Mouse (Mus musculus): ENCODE measurements at regions not wholly inside any gene's neighbourhood (a gene's known extent, or its start where the extent isn't known, plus 50 kb on each side); places are given as distances from the start of the nearest gene placed in this dataset.

GRCm38 (mm10) chrX:12447962-12448361, 139.6 kb upstream of the Atp6ap2 start:
- no peak overlapping the region for H3K27ac ChIP-seq
- no peak overlapping the region for H3K9ac ChIP-seq
- no peaks in the 10 kb centered on the region for H3K9me3 ChIP-seq
- no peak overlapping the region for H3K4me2 ChIP-seq (replicated peaks)
- H3K4me1 ChIP-seq: no peaks in the 10 kb centered on the region
- H3K27me3 ChIP-seq: no peaks in the 10 kb centered on the region
- no peaks in the 10 kb centered on the region for H3K36me3 ChIP-seq
- no peak for ATAC-seq (ENCODE audit: insufficient number of reproducible peaks, insufficient read depth, low FRiP score, low TSS enrichment)
- no peak overlapping the region for H3K4me3 ChIP-seq

- no peaks in the 10 kb centered on the region for H3K4me1 ChIP-seq
- H3K27ac ChIP-seq: no peak overlapping the region
- H3K36me3 ChIP-seq: no peaks in the 10 kb centered on the region
- H3K27me3 ChIP-seq: no peaks in the 10 kb centered on the region
- WGBS: 83% methylated on average over 3 of the region's 3 CpGs
- ATAC-seq (ENCODE audit: insufficient number of reproducible peaks, insufficient read depth, low FRiP score, low TSS enrichment): no peak
- no peaks in the 10 kb centered on the region for H3K9me3 ChIP-seq
- H3K4me2 ChIP-seq (replicated peaks): no peak overlapping the region
- no peak overlapping the region for H3K9ac ChIP-seq
- no peak overlapping the region for H3K4me3 ChIP-seq
Measured at GRCm38 (mm10) chrX:12449688-12450087, 137.9 kb upstream of the Atp6ap2 start.

- H3K4me3 ChIP-seq: no peak overlapping the region
- no peak for ATAC-seq (ENCODE audit: insufficient number of reproducible peaks, insufficient read depth, low FRiP score, low TSS enrichment)
- no peaks in the 10 kb centered on the region for H3K27me3 ChIP-seq
- no peak overlapping the region for H3K4me2 ChIP-seq (replicated peaks)
- H3K4me1 ChIP-seq: no peaks in the 10 kb centered on the region
- 87% methylated on average over 8 of the region's 8 CpGs for WGBS
- H3K9me3 ChIP-seq: no peaks in the 10 kb centered on the region
- H3K9ac ChIP-seq: no peak overlapping the region
- H3K36me3 ChIP-seq: no peaks in the 10 kb centered on the region
- no peak overlapping the region for H3K27ac ChIP-seq
Measured at GRCm38 (mm10) chrX:12452979-12453769, 134.4 kb upstream of the Atp6ap2 start.

GRCm38 (mm10) chrX:12461657-12462056, 125.9 kb upstream of the Atp6ap2 start:
- 95% methylated on average over 2 of the region's 2 CpGs for WGBS
- Histone ChIP-seq H3K4me3 (no peak overlapping the region), H3K4me1 (peaks cover 4% of the 10 kb centered on the region; the same call in 1 of the 2 replicates), H3K9ac (no peak overlapping the region), H3K4me2 (replicated peaks) (no peak overlapping the region), H3K27ac (no peak overlapping the region), H3K36me3 (no peaks in the 10 kb centered on the region), H3K27me3 (no peaks in the 10 kb centered on the region), H3K9me3 (no peaks in the 10 kb centered on the region)
- ATAC-seq (ENCODE audit: insufficient number of reproducible peaks, insufficient read depth, low FRiP score, low TSS enrichment): no peak

GRCm38 (mm10) chrX:12462936-12463647, 124.5 kb upstream of the Atp6ap2 start:
- Histone ChIP-seq H3K27me3 (no peaks in the 10 kb centered on the region), H3K27ac (no peak overlapping the region), H3K9me3 (no peaks in the 10 kb centered on the region), H3K36me3 (no peaks in the 10 kb centered on the region), H3K9ac (no peak overlapping the region), H3K4me3 (no peak overlapping the region), H3K4me2 (replicated peaks) (no peak overlapping the region), H3K4me1 (peaks cover 17% of the 10 kb centered on the region)
- 79% methylated on average over 11 of the region's 11 CpGs for WGBS
- ATAC-seq (ENCODE audit: insufficient number of reproducible peaks, insufficient read depth, low FRiP score, low TSS enrichment): no peak

GRCm38 (mm10) chrX:12466312-12466711, 121.3 kb upstream of the Atp6ap2 start:
- Histone ChIP-seq H3K27ac (no peak overlapping the region), H3K4me2 (replicated peaks) (no peak overlapping the region), H3K9ac (no peak overlapping the region), H3K9me3 (no peaks in the 10 kb centered on the region), H3K36me3 (no peaks in the 10 kb centered on the region), H3K4me3 (no peak overlapping the region), H3K27me3 (no peaks in the 10 kb centered on the region), H3K4me1 (peaks cover 21% of the 10 kb centered on the region)
- 36% methylated on average over 10 of the region's 10 CpGs for WGBS
- 0 out of 2 replicates have a peak, but pooled peaks have one; percentile 24 for ATAC-seq (ENCODE audit: insufficient number of reproducible peaks, insufficient read depth, low FRiP score, low TSS enrichment)

GRCm38 (mm10) chrX:12466897-12467296, 120.7 kb upstream of the Atp6ap2 start:
- H3K9ac ChIP-seq: no peak overlapping the region

GRCm38 (mm10) chrX:12467528-12468179, 119.9 kb upstream of the Atp6ap2 start:
- H3K4me2 ChIP-seq (replicated peaks): no peak overlapping the region
- H3K9ac ChIP-seq: no peak overlapping the region
- WGBS: 27% methylated on average over 8 of the region's 10 CpGs
- no peaks in the 10 kb centered on the region for H3K36me3 ChIP-seq
- H3K27ac ChIP-seq: peak overlapping the region; percentile 54; the same call in 1 of the 2 replicates
- H3K9me3 ChIP-seq: no peaks in the 10 kb centered on the region
- H3K4me3 ChIP-seq: no peak overlapping the region
- no peak for ATAC-seq (ENCODE audit: insufficient number of reproducible peaks, insufficient read depth, low FRiP score, low TSS enrichment)
- peaks cover 21% of the 10 kb centered on the region for H3K4me1 ChIP-seq
- H3K27me3 ChIP-seq: no peaks in the 10 kb centered on the region

More at GRCm38 (mm10) chrX:12466897-12467296, 120.7 kb upstream of the Atp6ap2 start:
- Histone ChIP-seq H3K9me3 (no peaks in the 10 kb centered on the region), H3K4me2 (replicated peaks) (no peak overlapping the region), H3K36me3 (no peaks in the 10 kb centered on the region), H3K4me3 (no peak overlapping the region), H3K27me3 (no peaks in the 10 kb centered on the region), H3K27ac (peak overlapping the region; percentile 54; the same call in 1 of the 2 replicates), H3K4me1 (peaks cover 21% of the 10 kb centered on the region)
- peak; percentile 37; the same call in 1 of the 2 replicates for ATAC-seq (ENCODE audit: insufficient number of reproducible peaks, insufficient read depth, low FRiP score, low TSS enrichment)
- WGBS: 27% methylated on average over 6 of the region's 6 CpGs

- H3K27me3 ChIP-seq: peaks cover 4% of the 10 kb centered on the region; the same call in 1 of the 2 replicates
- ATAC-seq (ENCODE audit: insufficient number of reproducible peaks, insufficient read depth, low FRiP score, low TSS enrichment): no peak
- no peak overlapping the region for H3K4me2 ChIP-seq (replicated peaks)
- H3K9me3 ChIP-seq: no peaks in the 10 kb centered on the region
- H3K4me3 ChIP-seq: no peak overlapping the region
- H3K4me1 ChIP-seq: peaks cover 11% of the 10 kb centered on the region
- no peaks in the 10 kb centered on the region for H3K36me3 ChIP-seq
- no peak overlapping the region for H3K27ac ChIP-seq
- H3K9ac ChIP-seq: no peak overlapping the region
- 69% methylated on average over 5 of the region's 5 CpGs for WGBS
Measured at GRCm38 (mm10) chrX:12472296-12472695, 115.3 kb upstream of the Atp6ap2 start.

- H3K9ac ChIP-seq: no peak overlapping the region
- H3K4me1 ChIP-seq: no peaks in the 10 kb centered on the region
- H3K36me3 ChIP-seq: no peaks in the 10 kb centered on the region
- peaks cover 4% of the 10 kb centered on the region; the same call in 1 of the 2 replicates for H3K27me3 ChIP-seq
- no peak overlapping the region for H3K4me3 ChIP-seq
- 76% methylated on average over 6 of the region's 6 CpGs for WGBS
- ATAC-seq (ENCODE audit: insufficient number of reproducible peaks, insufficient read depth, low FRiP score, low TSS enrichment): no peak
- H3K27ac ChIP-seq: no peak overlapping the region
- no peak overlapping the region for H3K4me2 ChIP-seq (replicated peaks)
- no peaks in the 10 kb centered on the region for H3K9me3 ChIP-seq
Measured at GRCm38 (mm10) chrX:12479207-12479606, 108.4 kb upstream of the Atp6ap2 start.

- Histone ChIP-seq H3K4me3 (no peak overlapping the region), H3K4me1 (no peaks in the 10 kb centered on the region), H3K4me2 (replicated peaks) (no peak overlapping the region), H3K9me3 (no peaks in the 10 kb centered on the region), H3K27ac (no peak overlapping the region), H3K9ac (no peak overlapping the region), H3K36me3 (no peaks in the 10 kb centered on the region), H3K27me3 (no peaks in the 10 kb centered on the region; the same call in 1 of the 2 replicates)
- 79% methylated on average over 7 of the region's 7 CpGs for WGBS
- no peak for ATAC-seq (ENCODE audit: insufficient number of reproducible peaks, insufficient read depth, low FRiP score, low TSS enrichment)
Measured at GRCm38 (mm10) chrX:12490957-12491356, 96.6 kb upstream of the Atp6ap2 start.

Measured in embryonic facial prominence, embryonic 12.5 days (tissue).